Mouse (Mus musculus) kidney, adult 2 months (tissue): ENCODE data around the gene Maco1. TPM values are rescaled to one million over a fixed set of nuclear protein-coding genes. Genes with fewer than 3 reads are reported as not detected.
A peak's percentile ranks its signal among the peaks of the same experiment; 100 is the strongest.

Experiments used
- DNase-seq: peaks from one replicate; pipeline ENCODE4 v3.0.0; 2021
- H3K27ac ChIP-seq: fragments of 200-500 bp; 2 replicates; pipeline ENCODE4 v1.5.1; 2012; ENCODE audit warnings: low read depth, low read length, control low read depth, inconsistent platforms; ENCODE audit not compliant: insufficient read depth
- H3K27me3 ChIP-seq: fragments of 200-500 bp; replicated peaks from 2 replicates; pipeline ENCODE4 v1.6.1; 2012; ENCODE audit warnings: mild to moderate bottlenecking, moderate library complexity, low read length, inconsistent platforms; ENCODE audit not compliant: control insufficient read depth, insufficient read depth
- H3K36me3 ChIP-seq: fragments of 200-500 bp; 2 replicates; pipeline ENCODE4 v1.6.1; 2012; ENCODE audit warnings: mild to moderate bottlenecking, moderate library complexity, low read length, inconsistent platforms; ENCODE audit not compliant: control insufficient read depth, insufficient read depth
- H3K4me1 ChIP-seq: fragments of 200-500 bp; 2 replicates; pipeline ENCODE4 v1.6.1; 2011; ENCODE audit warnings: low read length; ENCODE audit not compliant: control insufficient read depth, insufficient read depth
- H3K4me3 ChIP-seq: fragments of 200-500 bp; 2 replicates; pipeline ENCODE4 v1.5.1; 2011; ENCODE audit warnings: mild to moderate bottlenecking, low read depth, low read length, control low read depth; ENCODE audit not compliant: insufficient read depth
- CTCF ChIP-seq: fragments of 200-500 bp; conservative IDR thresholded peaks from 2 replicates; pipeline ENCODE4 v1.5.1; 2011; ENCODE audit warnings: low read depth, mild to moderate bottlenecking, control low read depth, low read length, moderate library complexity, mixed read lengths; ENCODE audit not compliant: insufficient read depth, insufficient read length
- POLR2A ChIP-seq: fragments of 200-500 bp; IDR thresholded peaks from one replicate; pipeline ENCODE4 v1.6.1; 2011; ENCODE audit warnings: low read depth, low read length, control low read depth
- WGBS: fragments of 180-500 bp; shearing (Covaris S2); methylation state at CpG from one replicate; pipeline ENCODE4 v1.1.7; 2018; 5-methylcytosine and 5-hydroxymethylcytosine counted together
- polyA plus RNA-seq: library from polyadenylated mRNA; depleted of rRNA; stranded (reverse); fragments of >200 nt; gene quantifications from 2 replicates; pipeline ENCODE4 v1.2.3, GENCODE M21; 2012; rRNA removed

Gene Maco1
- polyA plus RNA-seq: 8.5 and 10.8 TPM in 2 replicates

- Histone ChIP-seq H3K4me3 (peak within 1 kb of the TSS; percentile 91), H3K27me3 (no peaks in the 10 kb centered on the region), H3K27ac (peak within 1 kb of the TSS; percentile 83), H3K36me3 (no peaks in the 10 kb centered on the region), H3K4me1 (peaks cover 4% of the 10 kb centered on the region; the same call in 1 of the 2 replicates)
- WGBS: under 1% methylated on average over 38 of the region's 38 CpGs
- DNase-seq: peak; percentile 100
- TF ChIP-seq CTCF: no peak
- no peak for TF ChIP-seq POLR2A
These were observed at the start of gene Maco1 for GRCm38 (mm10) chr4:134853259-134853636. Gene Maco1 (minus strand): TSS chr4:134853345.

GRCm38 (mm10) chr4:134901126-134901525 lies 48.0 kb upstream of the Maco1 start:
- H3K36me3 ChIP-seq: peaks cover 1% of the 10 kb centered on the region; the same call in 1 of the 2 replicates

GRCm38 (mm10) chr4:134897256-134897655 lies 44.1 kb upstream of the Maco1 start:
- DNase-seq: peak; percentile 44
- WGBS: 76% methylated on average over 6 of the region's 6 CpGs
- no peak for TF ChIP-seq CTCF
- TF ChIP-seq POLR2A: no peak
- Histone ChIP-seq H3K36me3 (0 out of 2 replicates have a peak, but pooled peaks cover 1% of the 10 kb centered on the region), H3K4me1 (no peaks in the 10 kb centered on the region), H3K27me3 (no peaks in the 10 kb centered on the region), H3K27ac (no peak overlapping the region), H3K4me3 (no peak overlapping the region)

More at GRCm38 (mm10) chr4:134901126-134901525, 48.0 kb upstream of the Maco1 start:
- 92% methylated on average over 8 of the region's 8 CpGs for WGBS
- no peak for TF ChIP-seq POLR2A
- no peak for TF ChIP-seq CTCF
- no peaks in the 10 kb centered on the region for H3K27me3 ChIP-seq
- H3K4me1 ChIP-seq: no peaks in the 10 kb centered on the region
- H3K27ac ChIP-seq: no peak overlapping the region
- H3K4me3 ChIP-seq: no peak overlapping the region
- no peak for DNase-seq

- TF ChIP-seq POLR2A (no peak), CTCF (peak; percentile 31; the same call in 1 of the 2 replicates)
- Histone ChIP-seq H3K4me3 (no peak overlapping the region), H3K36me3 (no peaks in the 10 kb centered on the region), H3K27ac (no peak overlapping the region), H3K4me1 (no peaks in the 10 kb centered on the region), H3K27me3 (no peaks in the 10 kb centered on the region)
- 71% methylated on average over 6 of the region's 6 CpGs for WGBS
- peak; percentile 73 for DNase-seq
These were observed 39.0 kb upstream of the Maco1 start for GRCm38 (mm10) chr4:134892096-134892495.

GRCm38 (mm10) chr4:134884364-134884763 lies 31.2 kb upstream of the Maco1 start:
- 87% methylated on average over 4 of the region's 4 CpGs for WGBS

GRCm38 (mm10) chr4:134883808-134884207 lies 30.7 kb upstream of the Maco1 start:
- TF ChIP-seq POLR2A (no peak), CTCF (no peak)
- Histone ChIP-seq H3K36me3 (no peaks in the 10 kb centered on the region), H3K27me3 (no peaks in the 10 kb centered on the region), H3K4me3 (no peak overlapping the region), H3K4me1 (peaks cover 4% of the 10 kb centered on the region; the same call in 1 of the 2 replicates), H3K27ac (no peak overlapping the region)
- WGBS: 86% methylated on average over 10 of the region's 10 CpGs
- DNase-seq: no peak

More at GRCm38 (mm10) chr4:134884364-134884763, 31.2 kb upstream of the Maco1 start:
- Histone ChIP-seq H3K4me1 (peaks cover 4% of the 10 kb centered on the region; the same call in 1 of the 2 replicates), H3K36me3 (no peaks in the 10 kb centered on the region), H3K4me3 (no peak overlapping the region), H3K27me3 (no peaks in the 10 kb centered on the region), H3K27ac (no peak overlapping the region)
- no peak for DNase-seq
- TF ChIP-seq POLR2A (no peak), CTCF (no peak)

GRCm38 (mm10) chr4:134883266-134883665 lies 30.1 kb upstream of the Maco1 start:
- Histone ChIP-seq H3K4me1 (peaks cover 4% of the 10 kb centered on the region; the same call in 1 of the 2 replicates), H3K27me3 (no peaks in the 10 kb centered on the region), H3K4me3 (no peak overlapping the region), H3K27ac (no peak overlapping the region), H3K36me3 (no peaks in the 10 kb centered on the region)
- peak; percentile 41 for DNase-seq
- 32% methylated on average over 7 of the region's 7 CpGs for WGBS
- TF ChIP-seq POLR2A (no peak), CTCF (peak; percentile 69)
